Mouse (Mus musculus): ENCODE data around the gene Rgs4.

Gene Rgs4

DNA sequence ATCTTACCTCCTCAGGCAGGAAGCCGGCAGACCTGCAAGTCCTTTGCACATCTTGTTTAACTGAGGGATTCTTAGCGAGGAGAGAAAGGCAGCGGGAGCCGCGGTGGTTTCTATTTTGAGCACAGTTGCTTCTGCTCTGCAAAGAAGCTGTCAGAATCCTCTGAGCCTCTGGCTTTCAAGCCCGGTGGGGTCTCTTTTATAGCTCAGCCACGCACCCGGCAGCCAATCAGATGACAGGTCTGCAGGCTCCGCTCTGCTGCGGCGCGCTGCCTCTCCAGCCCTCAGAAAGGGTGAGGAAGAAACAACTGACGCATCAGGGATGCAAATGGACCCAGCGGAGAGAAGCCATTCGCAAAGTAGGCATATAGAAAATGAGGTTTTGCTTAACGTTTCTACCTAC is at the start of gene Rgs4:
Gene Rgs4 (minus strand): TSS at position 170 of the 400 bp plus-strand sequence.
- DNase-seq = peak; percentile 20

DNA sequence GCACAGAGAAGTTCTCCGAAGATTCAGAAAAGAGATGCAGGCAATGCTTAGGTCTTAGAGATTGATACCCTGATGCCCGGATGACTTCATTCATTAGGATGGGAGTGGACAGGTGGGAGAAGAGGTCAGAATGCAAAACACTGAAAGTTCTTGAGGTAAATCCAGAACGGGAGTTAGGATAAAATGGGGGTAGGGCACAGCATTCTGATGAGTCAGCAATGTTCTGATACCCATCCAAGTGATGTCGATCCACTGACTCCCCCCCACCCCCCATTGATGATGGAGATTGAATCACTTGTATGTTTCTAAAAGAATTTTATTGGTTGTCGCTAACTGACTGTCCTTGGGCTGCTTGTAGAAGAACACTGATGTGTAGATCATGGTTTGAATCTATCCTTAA is 45.0 kb upstream of the Rgs4 start:
- no peak for DNase-seq

DNA sequence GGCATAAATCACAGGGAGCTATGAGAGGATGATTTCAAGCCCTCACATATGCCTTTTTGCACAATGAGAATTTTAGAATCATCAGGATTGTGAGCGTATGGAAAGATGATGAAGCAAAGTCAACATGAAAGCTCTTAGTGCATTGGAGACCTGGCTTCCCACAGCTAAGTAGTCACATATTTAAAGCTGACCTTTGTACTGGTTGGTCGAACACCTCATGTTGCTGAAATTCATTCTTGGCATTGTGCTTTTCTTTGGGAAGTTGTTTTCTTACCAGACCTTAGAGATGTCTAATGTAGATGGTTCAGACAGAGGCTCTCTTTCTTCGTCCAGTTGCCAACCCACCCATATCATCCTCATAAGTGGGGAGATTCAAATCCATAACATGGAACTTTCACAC is 38.5 kb upstream of the Rgs4 start:
- no peak for DNase-seq

DNA sequence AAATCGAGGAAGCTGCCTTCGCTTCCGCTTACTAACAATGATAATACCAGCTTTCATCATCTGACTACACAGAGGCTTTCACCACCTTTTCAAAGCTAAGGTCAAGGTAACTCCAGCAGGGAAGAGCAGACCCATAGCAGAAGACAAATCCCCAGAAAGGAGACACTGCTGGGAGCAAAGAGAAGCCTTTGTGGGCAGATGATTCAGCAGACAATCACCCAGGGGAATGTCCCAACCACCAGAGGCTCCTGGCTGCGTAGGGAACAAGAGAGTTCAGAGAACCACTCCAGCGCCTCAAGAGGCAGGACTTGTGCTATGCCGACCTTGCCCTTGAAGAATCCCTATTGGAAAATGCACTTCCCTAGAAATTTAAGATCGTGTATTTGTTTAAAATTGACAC is 29.1 kb upstream of the Rgs4 start:
- DNase-seq = no peak

DNA sequence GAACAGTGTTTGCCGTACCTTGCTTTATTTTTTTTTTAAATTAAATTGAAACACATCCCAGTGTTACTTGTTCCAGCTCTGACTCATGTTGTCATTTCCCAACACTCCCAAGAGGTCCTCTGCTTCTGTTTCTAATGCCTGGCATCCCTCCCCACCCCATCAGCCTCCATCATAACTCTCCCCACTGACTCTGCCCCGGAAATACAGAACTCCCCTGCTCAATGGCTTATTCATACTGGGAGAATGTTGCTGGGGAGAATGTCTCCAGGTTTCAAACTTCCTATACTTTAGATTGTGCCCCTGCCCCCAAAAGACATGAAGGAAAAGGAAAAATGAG is 17.1 kb upstream of the Rgs4 start:
- DNase-seq = no peak

DNA sequence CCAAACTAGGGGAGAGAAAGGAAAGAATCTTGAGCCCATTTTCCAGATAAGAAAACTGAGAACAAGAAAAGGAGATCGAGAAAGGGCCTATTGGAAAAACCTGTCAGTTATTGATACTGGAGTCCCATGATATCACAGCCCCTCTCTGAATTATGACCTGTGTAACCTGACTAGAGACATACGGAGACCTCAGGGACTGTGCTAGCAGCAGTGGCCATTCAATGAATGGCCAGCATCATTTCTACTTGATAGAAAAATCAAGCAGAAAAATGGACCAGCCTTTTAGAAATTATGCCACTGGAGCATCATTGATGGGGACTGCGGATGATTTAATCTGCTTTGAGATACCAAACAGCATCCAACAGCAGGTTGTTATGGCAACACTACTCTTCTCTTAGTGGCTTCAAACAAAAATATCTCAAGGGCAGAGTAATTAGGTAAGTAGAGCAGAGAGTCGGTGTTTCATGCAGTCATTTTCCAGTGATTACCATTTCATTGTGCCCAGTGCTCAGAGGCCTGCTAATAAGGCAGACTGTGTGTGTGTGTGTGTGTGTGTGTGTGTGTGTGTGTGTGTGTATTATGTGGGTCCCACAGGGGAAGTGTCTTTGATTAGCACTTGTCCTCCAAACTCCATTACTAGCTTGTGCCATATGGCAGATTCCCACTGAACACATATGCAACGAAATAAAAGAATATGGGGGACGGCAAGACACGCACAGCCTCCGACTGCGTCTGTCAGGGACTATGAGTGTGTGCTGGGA is 16.6 kb upstream of the Rgs4 start:
- no peak for DNase-seq

DNA sequence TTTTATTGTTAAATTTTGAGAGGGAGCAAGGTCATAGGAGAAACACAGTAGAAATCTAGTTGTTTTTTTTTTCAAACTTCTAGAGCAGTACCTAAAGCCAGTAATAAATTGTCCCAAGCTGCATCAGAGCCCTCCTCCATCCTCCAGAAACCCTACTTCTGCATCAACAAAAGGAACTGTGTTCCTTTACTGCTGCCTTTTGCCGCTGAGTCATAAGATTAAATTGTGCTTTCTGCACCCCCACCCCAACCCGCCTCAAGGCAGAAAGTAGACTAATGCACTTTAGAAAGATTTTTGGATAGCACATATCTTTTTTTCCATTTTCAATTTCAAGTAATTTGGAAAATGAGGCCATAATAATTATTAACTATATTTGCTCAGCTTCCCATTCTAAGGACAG is 15.1 kb upstream of the Rgs4 start:
- no peak for DNase-seq

DNA sequence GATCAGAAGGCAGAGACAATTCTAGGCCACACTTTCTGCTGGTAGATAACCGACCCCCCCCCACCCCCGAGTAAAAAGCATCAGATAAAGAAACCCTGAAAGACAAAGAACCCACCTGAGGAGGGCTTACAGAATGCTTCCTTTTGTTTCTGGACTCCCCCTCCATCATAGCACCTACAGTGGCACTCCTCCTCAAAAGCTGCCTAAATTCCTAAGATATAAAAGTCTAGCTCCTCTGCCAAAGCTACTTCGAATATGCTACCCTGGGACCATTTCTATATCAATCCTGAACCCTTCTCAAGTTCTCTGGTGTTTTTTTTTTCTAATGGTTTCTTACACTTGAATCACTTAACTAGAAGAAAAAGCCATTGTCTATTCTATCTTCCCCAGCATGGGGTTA is 9.1 kb upstream of the Rgs4 start:
- no peak for DNase-seq

DNA sequence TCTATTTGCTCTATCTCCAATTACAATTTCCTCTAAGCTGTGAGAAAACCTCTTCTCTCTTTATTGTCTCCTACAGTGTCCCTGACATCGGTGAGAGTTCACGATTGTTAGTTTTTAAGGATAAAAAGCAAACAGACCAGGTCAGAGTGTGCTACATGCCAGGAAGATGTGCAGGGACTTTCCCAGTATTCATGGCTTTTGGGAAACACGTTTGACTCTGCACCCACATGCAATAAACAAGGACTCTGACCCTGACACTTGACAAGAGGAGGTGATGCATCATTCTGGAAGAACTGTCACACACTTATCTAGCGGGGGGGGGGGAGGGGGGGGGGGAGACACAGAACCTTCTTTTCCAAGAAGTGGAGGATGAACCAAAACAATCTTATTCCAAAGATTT is 5.0 kb upstream of the Rgs4 start:
- DNase-seq = no peak

DNA sequence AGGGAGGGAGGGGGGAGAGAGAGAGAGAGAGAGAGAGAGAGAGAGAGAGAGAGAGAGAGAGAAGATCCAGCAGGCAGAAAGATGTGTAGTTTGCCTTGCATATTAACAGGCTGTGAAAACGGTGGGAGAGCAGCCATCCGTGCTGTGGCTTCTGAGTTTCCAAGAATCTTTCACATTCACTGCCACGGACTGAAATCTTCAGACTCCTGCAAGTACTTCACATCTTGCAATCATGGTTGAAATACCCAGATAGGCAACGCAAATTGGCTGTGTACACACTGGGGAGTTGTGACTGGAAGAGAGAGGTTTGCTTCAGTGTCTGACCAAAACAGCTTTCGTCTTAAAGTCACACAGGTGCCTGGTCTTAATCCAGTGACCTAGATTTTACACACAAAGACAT is 997 bp upstream of the Rgs4 start:
- DNase-seq = no peak

DNA sequence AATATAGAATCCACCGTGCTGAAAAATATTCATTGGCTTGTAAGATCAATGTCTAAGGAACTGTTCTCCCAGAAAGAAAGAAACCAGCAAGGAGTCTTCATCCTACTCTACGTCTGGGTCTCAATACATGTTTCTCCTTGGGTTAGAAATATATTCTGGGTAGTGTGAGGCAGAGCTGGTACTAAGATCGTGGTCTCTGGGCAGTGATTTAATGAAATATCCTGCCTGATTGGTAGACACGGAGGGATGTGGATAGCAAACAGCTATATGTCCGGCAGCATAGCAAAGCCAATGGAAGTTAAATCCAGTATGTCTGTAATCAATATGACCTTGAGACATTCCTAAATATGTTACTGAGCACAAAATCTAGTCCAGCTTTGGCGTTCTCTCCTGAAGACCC is 460 bp upstream of the Rgs4 start:
- no peak for DNase-seq

DNA sequence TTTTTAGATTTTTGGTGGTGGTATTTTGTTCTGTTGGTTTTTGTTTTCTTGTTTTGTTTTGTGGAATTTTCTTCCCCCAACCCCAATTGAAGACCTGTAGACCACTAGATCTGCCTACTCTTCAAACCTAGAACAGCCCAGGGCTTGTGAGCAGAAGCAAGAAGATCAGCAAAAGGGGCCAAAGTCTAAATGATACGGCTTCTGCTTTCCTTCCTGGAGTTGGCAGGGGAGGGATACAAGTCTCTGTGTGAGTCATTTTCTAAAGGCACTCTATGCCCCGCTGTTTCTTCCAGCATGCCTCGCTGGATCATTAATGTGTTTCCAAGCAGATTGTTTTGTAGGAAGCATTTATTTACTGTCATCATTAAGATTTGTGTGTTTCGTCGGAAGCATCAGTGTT is 6.3 kb downstream of the Rgs4 start:
- DNase-seq = no peak

DNA sequence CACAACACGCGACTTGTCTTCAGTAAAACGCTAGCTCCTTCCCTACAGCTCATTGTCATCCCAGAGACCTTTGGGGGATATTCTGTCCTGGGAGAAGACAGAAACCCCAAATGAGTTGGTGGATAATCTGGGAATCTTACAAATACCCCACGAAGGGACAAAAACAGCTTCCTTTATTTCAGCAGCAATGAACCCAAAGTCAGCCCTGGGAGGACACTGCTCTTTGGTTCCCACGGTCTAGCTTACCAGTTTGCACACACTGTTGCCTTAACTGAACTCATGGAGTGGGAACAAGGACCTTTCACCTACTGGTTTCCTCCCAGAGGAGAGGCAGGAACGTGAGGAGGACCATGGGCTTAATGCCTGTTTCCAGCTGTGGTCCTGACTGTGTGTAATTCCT is 10.2 kb downstream of the Rgs4 start:
- no peak for DNase-seq

DNA sequence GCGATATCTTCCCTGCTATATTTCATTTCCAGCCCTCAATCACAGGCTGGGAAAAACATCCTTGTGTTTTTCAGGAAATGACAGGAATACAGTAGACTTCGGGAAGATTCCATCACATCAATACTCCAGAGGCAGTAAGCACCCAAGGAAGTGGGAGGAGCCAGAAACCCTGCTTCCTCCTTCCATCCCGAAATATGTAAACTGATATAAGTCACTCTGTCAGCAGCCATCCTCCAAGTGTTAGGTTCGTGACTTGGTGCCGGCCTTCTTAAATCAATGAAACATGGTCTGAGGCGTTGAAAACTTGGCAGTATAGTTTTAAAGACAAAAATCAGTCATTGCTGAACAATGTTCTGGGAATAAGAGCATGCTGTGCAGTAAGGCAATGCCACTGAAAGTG is 11.3 kb downstream of the Rgs4 start:
- DNase-seq = no peak

DNA sequence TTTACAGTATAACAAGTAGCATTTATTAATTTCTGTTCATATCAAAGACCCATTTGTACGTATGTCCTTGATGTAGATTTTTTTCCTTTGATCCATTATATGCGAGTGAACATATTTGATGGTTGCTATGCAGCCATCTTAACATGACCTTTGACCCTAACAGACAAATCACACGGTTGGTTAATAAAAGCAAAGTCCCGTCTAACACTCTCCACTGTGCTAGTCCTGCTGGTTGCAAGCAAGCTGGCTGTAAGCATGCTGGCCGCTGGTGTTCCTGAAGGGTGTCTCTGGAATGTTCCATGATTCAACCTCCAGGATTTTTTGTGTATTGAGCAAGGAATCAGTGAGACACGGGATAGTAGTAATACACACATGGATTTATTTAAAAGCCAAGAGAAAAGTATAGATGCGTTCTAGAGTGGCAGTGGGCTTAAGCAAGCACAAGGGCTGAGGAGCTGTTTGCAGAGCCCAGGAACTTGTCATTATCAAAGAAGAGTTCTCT is 16.8 kb downstream of the Rgs4 start:
- no peak for DNase-seq

DNA sequence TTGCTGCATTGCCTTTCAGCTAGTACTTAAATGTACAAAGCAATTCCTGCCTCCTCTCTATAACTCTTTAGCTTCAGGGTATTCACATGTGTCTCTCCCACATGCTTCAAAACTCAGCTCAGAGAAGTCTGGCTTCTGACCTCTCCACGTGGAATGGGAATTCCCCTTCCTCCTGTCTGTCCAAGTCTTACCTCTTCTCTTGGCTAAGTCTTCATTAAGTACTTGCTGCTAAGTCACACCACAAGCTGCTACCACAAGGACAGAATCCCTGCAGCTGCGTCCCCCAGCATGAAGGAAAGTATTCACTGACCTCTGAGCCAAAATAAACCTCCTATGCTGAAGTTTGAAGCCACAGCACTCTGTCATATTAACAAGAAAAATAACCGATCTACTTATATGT is 21.1 kb downstream of the Rgs4 start:
- DNase-seq = no peak

DNA sequence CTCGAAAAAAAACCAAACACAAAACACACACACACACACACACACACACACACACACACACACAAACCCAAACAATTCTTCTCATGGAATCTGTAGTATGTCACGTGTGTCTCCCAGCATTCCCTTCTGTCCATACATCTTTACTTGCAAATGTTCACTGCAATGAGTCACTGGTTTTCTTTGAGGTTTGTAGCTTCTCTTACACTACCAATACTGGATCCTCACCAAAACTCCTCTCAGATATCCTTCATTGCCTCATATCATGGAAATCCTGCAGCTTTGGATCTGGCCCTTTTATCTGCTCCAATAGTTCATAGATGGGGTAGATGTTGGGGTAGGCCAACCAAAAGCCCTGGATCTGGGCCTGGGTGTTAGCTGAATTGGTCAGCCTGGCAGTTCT is 25.6 kb downstream of the Rgs4 start:
- no peak for DNase-seq

DNA sequence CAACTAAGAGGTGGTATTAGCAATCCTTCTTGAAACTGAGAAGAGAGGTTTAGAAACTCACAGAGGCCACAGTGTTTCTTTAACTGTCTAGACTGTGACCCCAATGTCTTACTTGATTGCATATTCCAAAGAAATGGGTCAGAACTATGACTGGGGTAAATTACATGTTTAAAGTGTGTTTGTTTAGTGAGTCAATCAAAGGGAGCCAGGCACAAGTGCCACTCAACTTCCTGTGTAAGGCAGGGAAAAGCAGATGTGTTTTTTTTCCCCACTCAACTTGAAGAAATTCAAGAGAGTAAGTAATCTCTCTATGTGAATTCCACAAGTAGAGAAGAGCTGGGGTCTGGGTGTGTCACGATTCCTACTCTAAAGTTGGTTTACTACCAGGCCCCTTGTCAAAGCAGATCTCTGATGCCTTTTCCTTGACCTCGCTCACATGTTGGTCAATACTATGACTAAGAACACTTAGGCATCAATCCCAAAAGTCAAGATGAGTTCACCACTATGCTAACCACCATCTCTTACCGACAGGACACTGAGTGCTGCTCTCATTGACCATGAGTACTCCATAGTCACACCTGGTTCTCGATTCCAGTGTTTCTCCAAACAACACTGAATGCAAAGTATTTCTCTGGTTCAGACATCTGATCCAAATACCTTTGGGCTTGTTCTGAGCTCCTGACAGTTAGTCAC is 42.9 kb downstream of the Rgs4 start:
- no peak for DNase-seq

DNA sequence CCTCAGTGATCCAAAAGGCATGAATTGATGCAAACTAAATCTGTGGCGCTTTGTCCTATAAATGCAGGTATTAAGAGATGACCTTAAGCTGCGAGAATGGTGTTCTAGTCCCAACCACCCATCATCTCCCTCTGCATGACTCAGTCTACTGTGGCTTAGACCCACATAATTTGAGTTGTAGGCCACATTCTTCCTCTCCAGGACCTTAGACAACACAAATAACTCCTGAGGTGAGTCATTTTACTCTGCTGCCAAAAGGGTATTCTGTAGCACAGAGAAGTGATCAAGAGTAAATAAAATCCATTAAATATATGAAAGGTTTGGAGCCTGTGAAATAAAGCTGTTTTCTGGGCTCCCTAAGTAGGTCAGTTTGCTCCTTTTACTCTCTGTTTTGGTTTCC is 48.3 kb downstream of the Rgs4 start:
- no peak for DNase-seq

DNA sequence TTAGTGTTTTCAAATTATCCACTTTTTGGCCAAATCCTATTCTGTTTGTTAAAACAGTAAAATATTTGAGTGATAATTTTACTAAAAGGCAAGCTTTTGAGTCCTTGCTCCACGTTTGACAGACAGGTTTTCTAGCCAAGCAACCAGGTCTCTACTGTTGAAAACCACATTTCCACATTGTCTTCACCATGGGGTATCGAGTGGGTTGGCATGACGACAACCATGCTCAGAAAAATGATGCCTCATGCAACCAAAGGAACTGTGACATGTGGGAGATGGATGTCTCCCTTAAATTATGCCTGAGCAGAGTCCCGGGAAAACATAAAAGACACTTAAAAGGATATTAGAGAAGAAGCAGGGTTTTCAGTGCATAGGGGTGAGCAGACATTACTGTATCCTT is 50.2 kb downstream of the Rgs4 start:
- no peak for DNase-seq

DNA sequence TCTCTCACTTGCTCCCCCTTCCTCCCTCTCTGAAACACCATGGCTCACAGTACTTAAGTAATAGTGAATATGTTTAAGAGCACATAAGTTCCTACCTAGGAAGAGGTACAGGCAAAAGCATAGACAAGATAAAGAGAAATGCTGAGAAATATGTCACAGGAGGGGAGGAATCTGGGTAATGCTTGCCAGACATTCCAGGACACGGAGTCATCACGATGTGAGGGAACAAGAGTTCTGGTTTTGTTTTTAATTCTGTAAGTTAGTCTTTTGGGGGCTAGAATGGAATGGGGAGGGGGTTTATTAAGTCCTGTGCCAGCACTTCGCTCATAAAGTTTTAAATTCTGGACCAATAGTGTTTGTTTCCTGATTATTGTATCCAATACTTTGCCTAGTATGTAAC is 52.1 kb downstream of the Rgs4 start:
- no peak for DNase-seq

DNA sequence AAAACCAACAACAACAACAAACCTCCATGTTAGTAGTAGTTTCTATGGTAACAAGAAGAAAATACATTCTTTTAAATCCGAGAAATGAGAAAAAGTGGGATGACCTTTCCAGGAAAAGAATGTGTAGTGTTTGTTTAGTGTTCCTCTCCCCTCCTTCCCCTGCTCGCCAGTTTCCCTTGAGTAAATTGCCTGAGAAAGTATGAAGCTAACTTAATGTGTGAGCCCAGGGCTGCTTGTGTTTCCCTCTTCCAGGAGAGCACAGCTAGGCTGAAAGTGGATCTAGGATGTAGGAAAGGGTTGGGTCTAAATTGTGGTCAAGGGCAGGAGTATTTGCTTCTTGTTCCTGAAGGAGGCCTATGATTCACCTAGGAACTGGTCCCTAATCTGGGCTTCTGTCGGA is 53.9 kb downstream of the Rgs4 start:
- DNase-seq = no peak

DNA sequence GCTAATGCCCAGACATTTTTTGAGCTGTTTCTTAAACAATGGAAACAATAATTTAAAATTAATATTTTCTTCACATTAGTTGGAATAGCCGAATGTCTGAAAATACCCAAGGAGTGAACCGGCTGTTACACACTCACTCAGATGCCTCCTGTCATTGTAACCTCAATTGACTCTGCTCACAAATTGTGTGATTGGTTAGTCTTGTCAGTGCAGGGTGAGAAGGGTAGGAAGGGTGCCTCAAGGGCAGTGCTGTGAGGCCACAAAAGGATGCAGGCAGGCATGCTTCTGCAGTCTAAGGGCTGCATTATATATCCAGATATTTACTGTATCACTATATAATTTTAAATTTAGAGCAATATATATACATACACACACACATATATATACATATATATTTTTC is 54.4 kb downstream of the Rgs4 start:
- no peak for DNase-seq

Data from cerebellum, adult 8-10 months (tissue).